Mouse (Mus musculus): Measurements from ENCODE around the gene Klhdc10. TPM values are rescaled to one million over a fixed set of nuclear protein-coding genes. Genes with fewer than 3 reads are reported as not detected.

Klhdc10 gene
- polyA plus RNA-seq, 1 experiment, result 8.2 TPM

- Histone ChIP-seq H3K9me3 (no peaks in the 10 kb centered on the region), H3K4me3 (replicated peaks) (no peak overlapping the region), H3K36me3 (replicated peaks; ENCODE audit: low read length) (no peaks in the 10 kb centered on the region), H3K27me3 (replicated peaks) (peaks cover 62% of the 10 kb centered on the region), H3K4me1 (peaks cover 56% of the 10 kb centered on the region)
- TF ChIP-seq GATA1 (IDR thresholded peaks at IDR 0.05; ENCODE audit: borderline replicate concordance, low read length) (no peak), FLI1 (IDR thresholded peaks at IDR 0.05; ENCODE audit: low read length) (no peak)
Measured at GRCm38 (mm10) chr6:30461755-30462344, 60.2 kb downstream of the Klhdc10 start.

- Histone ChIP-seq H3K9me3 (no peaks in the 10 kb centered on the region), H3K4me1 (peaks cover 54% of the 10 kb centered on the region), H3K36me3 (replicated peaks; ENCODE audit: low read length) (no peaks in the 10 kb centered on the region), H3K27me3 (replicated peaks) (peaks cover 66% of the 10 kb centered on the region), H3K4me3 (replicated peaks) (peak overlapping the region; percentile 56)
- TF ChIP-seq FLI1 (IDR thresholded peaks at IDR 0.05; ENCODE audit: low read length) (no peak), GATA1 (IDR thresholded peaks at IDR 0.05; ENCODE audit: borderline replicate concordance, low read length) (no peak)
Measured at GRCm38 (mm10) chr6:30462822-30463221, 61.2 kb downstream of the Klhdc10 start.

GRCm38 (mm10) chr6:30465586-30465985 lies 63.9 kb downstream of the Klhdc10 start:
- H3K4me3 ChIP-seq (replicated peaks), result no peak overlapping the region
- H3K27me3 ChIP-seq (replicated peaks), result peaks cover 69% of the 10 kb centered on the region
- H3K9me3 ChIP-seq, result no peaks in the 10 kb centered on the region
- peaks cover 43% of the 10 kb centered on the region for H3K4me1 ChIP-seq
- no peaks in the 10 kb centered on the region for H3K36me3 ChIP-seq (replicated peaks; ENCODE audit: low read length)
- TF ChIP-seq FLI1 (IDR thresholded peaks at IDR 0.05; ENCODE audit: low read length) (no peak), GATA1 (IDR thresholded peaks at IDR 0.05; ENCODE audit: borderline replicate concordance, low read length) (no peak)

- Histone ChIP-seq H3K4me3 (replicated peaks) (no peak overlapping the region), H3K27me3 (replicated peaks) (peaks cover 47% of the 10 kb centered on the region), H3K4me1 (peaks cover 22% of the 10 kb centered on the region), H3K9me3 (no peaks in the 10 kb centered on the region), H3K36me3 (replicated peaks; ENCODE audit: low read length) (no peaks in the 10 kb centered on the region)
- TF ChIP-seq GATA1 (IDR thresholded peaks at IDR 0.05; ENCODE audit: borderline replicate concordance, low read length), result no peak
- no peak for TF ChIP-seq FLI1 (IDR thresholded peaks at IDR 0.05; ENCODE audit: low read length)
Measured at GRCm38 (mm10) chr6:30468058-30468457, 66.4 kb downstream of the Klhdc10 start.

- Histone ChIP-seq H3K4me1 (peaks cover 16% of the 10 kb centered on the region; the same call in 1 of the 2 replicates), H3K36me3 (replicated peaks; ENCODE audit: low read length) (no peaks in the 10 kb centered on the region), H3K27me3 (replicated peaks) (peaks cover 42% of the 10 kb centered on the region), H3K4me3 (replicated peaks) (peak overlapping the region; percentile 54), H3K9me3 (no peaks in the 10 kb centered on the region)
- TF ChIP-seq FLI1 (IDR thresholded peaks at IDR 0.05; ENCODE audit: low read length), result no peak
- TF ChIP-seq GATA1 (IDR thresholded peaks at IDR 0.05; ENCODE audit: borderline replicate concordance, low read length), result no peak
Measured at GRCm38 (mm10) chr6:30468684-30469083, 67.0 kb downstream of the Klhdc10 start.

- Histone ChIP-seq H3K9me3 (no peaks in the 10 kb centered on the region), H3K36me3 (replicated peaks; ENCODE audit: low read length) (no peaks in the 10 kb centered on the region), H3K4me1 (peaks cover 16% of the 10 kb centered on the region; the same call in 1 of the 2 replicates), H3K4me3 (replicated peaks) (no peak overlapping the region), H3K27me3 (replicated peaks) (peaks cover 35% of the 10 kb centered on the region)
- TF ChIP-seq GATA1 (IDR thresholded peaks at IDR 0.05; ENCODE audit: borderline replicate concordance, low read length), result no peak
- no peak for TF ChIP-seq FLI1 (IDR thresholded peaks at IDR 0.05; ENCODE audit: low read length)
Measured at GRCm38 (mm10) chr6:30469370-30469769, 67.7 kb downstream of the Klhdc10 start.

GRCm38 (mm10) chr6:30471706-30472105 lies 70.0 kb downstream of the Klhdc10 start:
- H3K36me3 ChIP-seq (replicated peaks; ENCODE audit: low read length), result peaks cover 4% of the 10 kb centered on the region
- H3K27me3 ChIP-seq (replicated peaks), result peaks cover 15% of the 10 kb centered on the region
- no peaks in the 10 kb centered on the region for H3K9me3 ChIP-seq
- H3K4me3 ChIP-seq (replicated peaks), result no peak overlapping the region
- H3K4me1 ChIP-seq, result peaks cover 16% of the 10 kb centered on the region; the same call in 1 of the 2 replicates
- TF ChIP-seq FLI1 (IDR thresholded peaks at IDR 0.05; ENCODE audit: low read length) (no peak), GATA1 (IDR thresholded peaks at IDR 0.05; ENCODE audit: borderline replicate concordance, low read length) (no peak)

GRCm38 (mm10) chr6:30476025-30476765 lies 74.5 kb downstream of the Klhdc10 start:
- Histone ChIP-seq H3K9me3 (no peaks in the 10 kb centered on the region), H3K4me3 (replicated peaks) (no peak overlapping the region), H3K27me3 (replicated peaks) (no peaks in the 10 kb centered on the region), H3K36me3 (replicated peaks; ENCODE audit: low read length) (peaks cover 48% of the 10 kb centered on the region), H3K4me1 (no peaks in the 10 kb centered on the region)
- TF ChIP-seq GATA1 (IDR thresholded peaks at IDR 0.05; ENCODE audit: borderline replicate concordance, low read length) (no peak), FLI1 (IDR thresholded peaks at IDR 0.05; ENCODE audit: low read length) (no peak)

GRCm38 (mm10) chr6:30477210-30477714 lies 75.6 kb downstream of the Klhdc10 start:
- no peaks in the 10 kb centered on the region for H3K27me3 ChIP-seq (replicated peaks)
- peaks cover 59% of the 10 kb centered on the region for H3K36me3 ChIP-seq (replicated peaks; ENCODE audit: low read length)
- H3K4me1 ChIP-seq, result no peaks in the 10 kb centered on the region
- no peak for TF ChIP-seq FLI1 (IDR thresholded peaks at IDR 0.05; ENCODE audit: low read length)
- no peak for TF ChIP-seq GATA1 (IDR thresholded peaks at IDR 0.05; ENCODE audit: borderline replicate concordance, low read length)
- H3K4me3 ChIP-seq (replicated peaks), result no peak overlapping the region
- no peaks in the 10 kb centered on the region for H3K9me3 ChIP-seq

GRCm38 (mm10) chr6:30477784-30478183 lies 76.1 kb downstream of the Klhdc10 start:
- H3K36me3 ChIP-seq (replicated peaks; ENCODE audit: low read length), result peaks cover 64% of the 10 kb centered on the region

More at GRCm38 (mm10) chr6:30477784-30478183, 76.1 kb downstream of the Klhdc10 start:
- TF ChIP-seq FLI1 (IDR thresholded peaks at IDR 0.05; ENCODE audit: low read length) (no peak), GATA1 (IDR thresholded peaks at IDR 0.05; ENCODE audit: borderline replicate concordance, low read length) (no peak)
- H3K4me3 ChIP-seq (replicated peaks), result no peak overlapping the region
- H3K4me1 ChIP-seq, result no peaks in the 10 kb centered on the region
- H3K27me3 ChIP-seq (replicated peaks), result no peaks in the 10 kb centered on the region
- H3K9me3 ChIP-seq, result no peaks in the 10 kb centered on the region
